In genomic region chr10:81303761-81304160, GRCm38 (mm10) we compare ENCODE assay signal across 12 mouse cellular contexts. TPM values are rescaled to one million over a fixed set of nuclear protein-coding genes. Genes with fewer than 3 reads are reported as not detected.
DNase-seq lines count a peak whose midpoint lies in the region; ATAC-seq and TF ChIP-seq lines count a peak whose summit lies in the region.
"Had no signal": no experiment of that assay in that cellular context is flagged by ENCODE, and none has a peak within 500 bp of the region (broad histone marks: within the 10 kb centered on the region; RNA-seq: fewer than 3 reads in every experiment).

No protein-coding gene starts in this region.

- H3K4me1 ChIP-seq in heart, embryonic 13.5 days = peaks cover 65% of the 10 kb centered on the region
- H3K4me1 ChIP-seq in G1E (ENCODE audit: insufficient read depth, low read depth, low read length) = peaks cover 85% of the 10 kb centered on the region
- peaks cover 47% of the 10 kb centered on the region for H3K4me1 ChIP-seq in intestine, embryonic 15.5 days (replicated peaks)
- H3K4me1 ChIP-seq in stomach, postnatal 0 days (replicated peaks; ENCODE audit: control insufficient read depth, insufficient read depth) = peaks cover 6% of the 10 kb centered on the region; the same call in 1 of the 2 replicates

- WGBS in heart, embryonic 13.5 days = 71% methylated on average over 7 of the region's 7 CpGs
- WGBS in intestine, embryonic 15.5 days = 68% methylated on average over 7 of the region's 7 CpGs
- 67% methylated on average over 7 of the region's 7 CpGs for WGBS in stomach, postnatal 0 days

- H3K27ac ChIP-seq in heart, embryonic 13.5 days (replicated peaks) = no peak overlapping the region
- H3K27ac ChIP-seq in intestine, embryonic 15.5 days = no peak overlapping the region
- H3K27ac ChIP-seq in stomach, postnatal 0 days (replicated peaks) = no peak overlapping the region
- H3K27ac ChIP-seq: midbrain, embryonic 15.5 days had no signal

- no peak overlapping the region for H3K4me3 ChIP-seq in heart, embryonic 13.5 days
- peak overlapping the region; percentile 69; the same call in 1 of the 2 replicates for H3K4me3 ChIP-seq in G1E (ENCODE audit: low read depth, low read length)
- no peak overlapping the region for H3K4me3 ChIP-seq in intestine, embryonic 15.5 days (replicated peaks)
- no peak overlapping the region for H3K4me3 ChIP-seq in stomach, postnatal 0 days (ENCODE audit: low read depth, low read length)
- H3K4me3 ChIP-seq: limb, embryonic 12.5 days; midbrain, embryonic 15.5 days had no signal

- H3K36me3 ChIP-seq in heart, embryonic 13.5 days = peaks cover 33% of the 10 kb centered on the region
- peaks cover 96% of the 10 kb centered on the region for H3K36me3 ChIP-seq in G1E (replicated peaks)
- H3K36me3 ChIP-seq in intestine, embryonic 15.5 days = peaks cover 29% of the 10 kb centered on the region
- peaks cover 19% of the 10 kb centered on the region for H3K36me3 ChIP-seq in stomach, postnatal 0 days (ENCODE audit: control insufficient read depth, insufficient read depth, low read length)

- TF ChIP-seq EP300 in stomach, postnatal 0 days (optimal IDR thresholded peaks at IDR 0.05) = no peak

- no peak for ATAC-seq in heart, embryonic 13.5 days (ENCODE audit: extremely low read depth, insufficient number of reproducible peaks, low FRiP score, low TSS enrichment)
- peak; percentile 36; the same call in 1 of the 2 replicates for ATAC-seq in G1E (ENCODE audit: extremely low read depth, insufficient number of reproducible peaks, low FRiP score, poor library complexity, severe bottlenecking)
- no peak for ATAC-seq in intestine, embryonic 15.5 days
- ATAC-seq in stomach, postnatal 0 days (ENCODE audit: low FRiP score, low TSS enrichment) = no peak
- no peak for ATAC-seq in megakaryocyte-erythroid progenitor cell, adult 5-6 weeks (replicated peaks; ENCODE audit: low FRiP score, low TSS enrichment, poor library complexity, severe bottlenecking)
- ATAC-seq: midbrain, embryonic 15.5 days had no signal

- H3K4me2 ChIP-seq in heart, embryonic 13.5 days = no peak overlapping the region
- no peak overlapping the region for H3K4me2 ChIP-seq in intestine, embryonic 15.5 days (replicated peaks)
- H3K4me2 ChIP-seq in stomach, postnatal 0 days (replicated peaks; ENCODE audit: low read depth) = no peak overlapping the region
- H3K4me2 ChIP-seq: limb, embryonic 12.5 days; midbrain, embryonic 15.5 days had no signal

- intact Hi-C loops in heart, postnatal 14 days (cut with DNase I) = no loop called here
- intact Hi-C loops in left cerebral cortex, postnatal 14 days (cut with DNase I) = no loop called here

- DNase-seq in heart, postnatal 14 days = no peak
- DNase-seq in G1E (ENCODE audit: low spot score) = peak; percentile 71
- DNase-seq in stomach, postnatal 0 days (ENCODE audit: low spot score) = no peak
- DNase-seq in frontal cortex, postnatal 14 days (ENCODE audit: low spot score in 2 of 2) = no peak
- DNase-seq in left cerebral cortex, postnatal 14 days (ENCODE audit: low spot score in 2 of 2) = no peak
- DNase-seq: cerebellum, adult 8-10 months; kidney, adult 9 months had no signal

- H3K9me3 ChIP-seq in heart, embryonic 13.5 days = no peaks in the 10 kb centered on the region
- H3K9me3 ChIP-seq in G1E (replicated peaks) = no peaks in the 10 kb centered on the region
- no peaks in the 10 kb centered on the region for H3K9me3 ChIP-seq in intestine, embryonic 15.5 days
- H3K9me3 ChIP-seq in stomach, postnatal 0 days (ENCODE audit: control insufficient read depth, low read length) = no peaks in the 10 kb centered on the region
- H3K9me3 ChIP-seq: limb, embryonic 12.5 days; midbrain, embryonic 15.5 days had no signal

- H3K27me3 ChIP-seq in heart, embryonic 13.5 days (replicated peaks) = no peaks in the 10 kb centered on the region
- H3K27me3 ChIP-seq in G1E (ENCODE audit: insufficient read depth, low read length) = no peaks in the 10 kb centered on the region
- no peaks in the 10 kb centered on the region for H3K27me3 ChIP-seq in intestine, embryonic 15.5 days (replicated peaks)
- no peaks in the 10 kb centered on the region for H3K27me3 ChIP-seq in stomach, postnatal 0 days (ENCODE audit: control insufficient read depth, insufficient read depth, low read length)
- H3K27me3 ChIP-seq: limb, embryonic 12.5 days; midbrain, embryonic 15.5 days had no signal

- peak overlapping the region; percentile 70 for H3K9ac ChIP-seq in heart, embryonic 13.5 days
- H3K9ac ChIP-seq in intestine, embryonic 15.5 days = peak overlapping the region; percentile 18; the same call in 1 of the 2 replicates
- H3K9ac ChIP-seq in stomach, postnatal 0 days (ENCODE audit: low read length) = 0 out of 2 replicates have a peak overlapping the region, but pooled peaks have one; percentile 38
- H3K9ac ChIP-seq: limb, embryonic 12.5 days; midbrain, embryonic 15.5 days had no signal

- no peak for TF ChIP-seq CTCF in G1E (IDR thresholded peaks at IDR 0.05; ENCODE audit: low read depth, low read length)
- TF ChIP-seq CTCF in stomach, postnatal 0 days (IDR thresholded peaks at IDR 0.05; ENCODE audit: low read depth) = no peak

RNA-seq across cellular contexts. Expression of gene Pip5k1c, which starts 11.0 kb away (rescaled TPM):
- polyA plus RNA-seq in heart, embryonic 13.5 days (2015; fragmentation: Nextera tagmentation; extraction: Ambion mirVana) = 31.0 and 32.0 TPM in 2 replicates
- 10 to 100 TPM; 34.8 to 36.7 TPM for total RNA-seq in heart, postnatal 14 days (2021)
- 58.0 and 62.2 TPM in 2 replicates for total RNA-seq in G1E (2014; fragmentation: Nextera tagmentation)
- 58.8 and 66.6 TPM in 2 replicates for total RNA-seq in G1E (2017)
- polyA plus RNA-seq in G1E (2012) = 266 and 331 TPM in 2 replicates
- polyA plus RNA-seq in intestine, embryonic 15.5 days (2015; fragmentation: Nextera tagmentation; extraction: Ambion mirVana) = 41.2 and 42.7 TPM in 2 replicates
- 19.1 and 21.1 TPM in 2 replicates for polyA plus RNA-seq in stomach, postnatal 0 days (2015; fragmentation: Nextera tagmentation; extraction: Ambion mirVana)
- total RNA-seq in megakaryocyte-erythroid progenitor cell, adult 5-6 weeks (2014; fragmentation: Nextera tagmentation) = 40.4 and 51.0 TPM in 2 replicates
- total RNA-seq in megakaryocyte-erythroid progenitor cell, adult 5-6 weeks (2017) = 17.3 and 26.2 TPM in 2 replicates
- 100 to 1,000 TPM; 391 to 396 TPM for total RNA-seq in left cerebral cortex, postnatal 14 days (2021)

RNA-seq across cellular contexts. Expression of gene Tjp3, which starts 12.4 kb away (rescaled TPM):
- 2.2 and 2.4 TPM in 2 replicates for polyA plus RNA-seq in heart, embryonic 13.5 days (2015; fragmentation: Nextera tagmentation; extraction: Ambion mirVana)
- under 1 TPM; 0.14 to 0.34 TPM for total RNA-seq in heart, postnatal 14 days (2021)
- 0.44 TPM in 1 of 2 replicates, not detected in the other for total RNA-seq in G1E (2014; fragmentation: Nextera tagmentation)
- total RNA-seq in G1E (2017) = 1.8 and 1.9 TPM in 2 replicates
- 1.4 and 1.6 TPM in 2 replicates for polyA plus RNA-seq in G1E (2012)
- polyA plus RNA-seq in intestine, embryonic 15.5 days (2015; fragmentation: Nextera tagmentation; extraction: Ambion mirVana) = 47.0 and 53.3 TPM in 2 replicates
- 42.5 and 46.0 TPM in 2 replicates for polyA plus RNA-seq in stomach, postnatal 0 days (2015; fragmentation: Nextera tagmentation; extraction: Ambion mirVana)
- total RNA-seq in megakaryocyte-erythroid progenitor cell, adult 5-6 weeks (2014; fragmentation: Nextera tagmentation) = 0.81 and 7.3 TPM in 2 replicates
- 1.3 and 2.5 TPM in 2 replicates for total RNA-seq in megakaryocyte-erythroid progenitor cell, adult 5-6 weeks (2017)
- total RNA-seq in left cerebral cortex, postnatal 14 days (2021) = under 1 TPM; 0.15 to 0.47 TPM

RNA-seq across cellular contexts. Expression of gene Cactin, which starts 17.1 kb away (rescaled TPM):
- polyA plus RNA-seq in heart, embryonic 13.5 days (2015; fragmentation: Nextera tagmentation; extraction: Ambion mirVana) = 25.6 and 28.2 TPM in 2 replicates
- 10 to 100 TPM; 15.6 to 17.8 TPM for total RNA-seq in heart, postnatal 14 days (2021)
- total RNA-seq in G1E (2014; fragmentation: Nextera tagmentation) (9.0 and 11.4 TPM in 2 replicates), G1E (2017) (23.5 and 23.9 TPM in 2 replicates)
- polyA plus RNA-seq in G1E (2012) = 77.9 and 80.5 TPM in 2 replicates
- 38.7 and 39.5 TPM in 2 replicates for polyA plus RNA-seq in intestine, embryonic 15.5 days (2015; fragmentation: Nextera tagmentation; extraction: Ambion mirVana)
- 16.2 and 16.6 TPM in 2 replicates for polyA plus RNA-seq in stomach, postnatal 0 days (2015; fragmentation: Nextera tagmentation; extraction: Ambion mirVana)
- total RNA-seq in megakaryocyte-erythroid progenitor cell, adult 5-6 weeks (2014; fragmentation: Nextera tagmentation) = 26.4 and 46.2 TPM in 2 replicates
- 30.4 and 33.4 TPM in 2 replicates for total RNA-seq in megakaryocyte-erythroid progenitor cell, adult 5-6 weeks (2017)
- 10 to 100 TPM; 25.1 to 27.2 TPM for total RNA-seq in left cerebral cortex, postnatal 14 days (2021)

RNA-seq across cellular contexts. Expression of gene Tbxa2r, which starts 24.8 kb away (rescaled TPM):
- 13.6 and 14.7 TPM in 2 replicates for polyA plus RNA-seq in heart, embryonic 13.5 days (2015; fragmentation: Nextera tagmentation; extraction: Ambion mirVana)
- 1 to 10 TPM; 5.3 to 7.9 TPM for total RNA-seq in heart, postnatal 14 days (2021)
- total RNA-seq in G1E (2014; fragmentation: Nextera tagmentation) (not detected in 2 replicates), G1E (2017) (0.06 TPM in 1 of 2 replicates, not detected in the other)
- polyA plus RNA-seq in G1E (2012) = 0.06 TPM in 1 of 2 replicates, not detected in the other
- 21.3 and 21.7 TPM in 2 replicates for polyA plus RNA-seq in intestine, embryonic 15.5 days (2015; fragmentation: Nextera tagmentation; extraction: Ambion mirVana)
- 19.7 and 20.2 TPM in 2 replicates for polyA plus RNA-seq in stomach, postnatal 0 days (2015; fragmentation: Nextera tagmentation; extraction: Ambion mirVana)
- 0.66 and 2.3 TPM in 2 replicates for total RNA-seq in megakaryocyte-erythroid progenitor cell, adult 5-6 weeks (2014; fragmentation: Nextera tagmentation)
- total RNA-seq in megakaryocyte-erythroid progenitor cell, adult 5-6 weeks (2017) = 0.52 TPM in 1 of 2 replicates, not detected in the other
- total RNA-seq in left cerebral cortex, postnatal 14 days (2021) = 1 to 10 TPM; 1.3 to 1.5 TPM

RNA-seq across cellular contexts. Expression of gene Apba3, which starts 37.0 kb away (rescaled TPM):
- 45.4 and 51.4 TPM in 2 replicates for polyA plus RNA-seq in heart, embryonic 13.5 days (2015; fragmentation: Nextera tagmentation; extraction: Ambion mirVana)
- 10 to 100 TPM; 85.5 to 97.2 TPM for total RNA-seq in heart, postnatal 14 days (2021)
- total RNA-seq in G1E (2014; fragmentation: Nextera tagmentation) (36.2 and 44.6 TPM in 2 replicates), G1E (2017) (27.9 and 38.9 TPM in 2 replicates)
- 113 and 130 TPM in 2 replicates for polyA plus RNA-seq in G1E (2012)
- 55.1 and 69.2 TPM in 2 replicates for polyA plus RNA-seq in intestine, embryonic 15.5 days (2015; fragmentation: Nextera tagmentation; extraction: Ambion mirVana)
- polyA plus RNA-seq in stomach, postnatal 0 days (2015; fragmentation: Nextera tagmentation; extraction: Ambion mirVana) = 30.5 and 34.6 TPM in 2 replicates
- 28.9 and 32.6 TPM in 2 replicates for total RNA-seq in megakaryocyte-erythroid progenitor cell, adult 5-6 weeks (2014; fragmentation: Nextera tagmentation)
- 2.6 and 16.7 TPM in 2 replicates for total RNA-seq in megakaryocyte-erythroid progenitor cell, adult 5-6 weeks (2017)
- 10 to 100 TPM; 34.8 to 35.8 TPM for total RNA-seq in left cerebral cortex, postnatal 14 days (2021)

Comparison
In these comparisons a context has a peak if more than half of its experiments do, and no peak if none do; other contexts are left out.
1. H3K9ac ChIP-seq: peak in every context shown above with its lines; median percentile 70 in heart, embryonic 13.5 days; 38 in stomach, postnatal 0 days; 18 in intestine, embryonic 15.5 days.
2. RNA of gene Pip5k1c, which starts 11.0 kb away (total RNA-seq): 391 to 396 TPM in left cerebral cortex, postnatal 14 days; 58.0 to 66.6 TPM in G1E, 17.3 to 51.0 TPM in megakaryocyte-erythroid progenitor cell, adult 5-6 weeks and 34.8 to 36.7 TPM in heart, postnatal 14 days; every median in the first group is over 4 times any median in the second.